Mouse (Mus musculus) myocyte (in vitro differentiated cells): ENCODE results near the gene Gm20388.

ENCODE experiments used
- E2F4 ChIP-seq: IDR thresholded peaks from one replicate; pipeline ENCODE4 v1.6.1; 2011; ENCODE audit warnings: mild to moderate bottlenecking, control low read depth, moderate library complexity; ENCODE audit not compliant: insufficient read depth
- MAX ChIP-seq: IDR thresholded peaks from one replicate; pipeline ENCODE4 v1.6.1; 2011; ENCODE audit warnings: low read depth, mild to moderate bottlenecking, control low read depth
- POLR2A ChIP-seq: IDR thresholded peaks from one replicate; pipeline ENCODE4 v1.6.1; 2011; ENCODE audit warnings: low read depth, mild to moderate bottlenecking, control low read depth, moderate library complexity; ENCODE audit not compliant: insufficient read length
- POLR2AphosphoS2 ChIP-seq: IDR thresholded peaks from one replicate; pipeline ENCODE4 v1.6.1; 2011; ENCODE audit warnings: low read depth, control low read depth; ENCODE audit not compliant: insufficient read length
- USF1 ChIP-seq: IDR thresholded peaks from one replicate; pipeline ENCODE4 v1.6.1; 2011; ENCODE audit warnings: low read depth, mild to moderate bottlenecking, control low read depth, moderate library complexity

DNA sequence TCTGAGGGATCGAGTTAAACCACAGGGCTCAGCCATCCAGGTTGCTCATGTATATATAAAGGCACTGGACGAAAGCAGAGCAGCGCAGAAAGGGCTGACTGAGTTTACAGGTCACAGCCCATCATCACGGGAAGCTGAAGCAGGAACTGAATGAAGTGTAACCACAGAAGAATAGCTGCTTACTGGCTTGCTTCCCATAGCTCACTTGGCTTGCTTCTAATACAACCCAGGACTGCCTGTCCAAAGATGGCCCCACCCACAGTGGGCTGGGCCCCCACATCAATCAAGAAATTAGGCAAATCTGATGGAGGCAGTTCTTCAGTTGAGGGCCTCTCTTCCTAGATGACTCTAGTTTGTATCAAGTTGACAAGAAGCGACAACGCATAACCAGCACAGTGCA, 4336.9 kb downstream of the Gm20388 start:
- no peak for TF ChIP-seq POLR2A
- no peak for TF ChIP-seq POLR2AphosphoS2
- no peak for TF ChIP-seq MAX
- no peak for TF ChIP-seq USF1
- no peak for TF ChIP-seq E2F4
